Mouse (Mus musculus): Measurements from ENCODE around the gene Isoc2a. TPM values are rescaled to one million over a fixed set of nuclear protein-coding genes. Genes with fewer than 3 reads are reported as not detected.

The Isoc2a gene
- polyA plus RNA-seq, 1 experiment from 2014 or later = 1.5 TPM

DNA sequence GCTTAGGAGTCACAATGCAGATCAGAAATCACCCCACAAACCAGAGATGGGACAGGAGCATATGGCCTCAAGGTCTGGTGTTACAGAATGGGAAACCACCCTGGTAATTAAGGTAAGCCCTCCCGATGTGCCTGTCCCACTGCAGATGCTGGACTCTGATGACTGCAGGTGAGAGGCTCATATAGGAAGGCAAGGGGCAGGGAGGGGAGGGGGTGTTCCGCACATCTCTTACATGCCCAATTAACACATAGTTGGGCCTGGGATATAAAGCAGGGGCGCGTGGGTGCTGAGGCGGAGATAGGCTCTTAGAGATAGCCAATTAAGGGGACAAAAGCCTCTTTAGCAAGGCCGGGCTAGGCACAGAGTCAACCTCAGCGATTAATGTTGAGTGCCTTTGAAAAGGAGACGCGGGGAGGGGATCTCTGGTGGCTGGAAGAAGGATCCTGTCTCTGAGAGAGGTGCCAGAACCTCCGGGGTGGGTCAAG, 29.6 kb downstream of the Isoc2a start, which contains the start of gene Gm36210:
Gene Gm36210 (minus strand): TSS at position 51 of the 485 bp plus-strand sequence.
- Histone ChIP-seq H3K9me3 (ENCODE audit: control insufficient read depth, low read length) (no peaks in the 10 kb centered on the region), H3K27ac (replicated peaks in 1 of 2; ENCODE audit: control insufficient read depth in 1 of 2, insufficient read depth in 1 of 2, low read depth in 2 of 2, low read length in 2 of 2) (no peak within 1 kb of the TSS), H3K4me3 (ENCODE audit: control insufficient read depth in 1 of 2, insufficient read depth in 1 of 2, low read depth in 1 of 2, low read length in 2 of 2) (no peak within 1 kb of the TSS), H3K4me2 (ENCODE audit: low read length) (no peak within 1 kb of the TSS), H3K4me1 (ENCODE audit: control insufficient read depth in 2 of 2, insufficient read depth in 2 of 2, low read length in 2 of 2) (peaks cover 3% of the 10 kb centered on the region in 2 experiments; a peak in 1 of 4 replicates), H3K27me3 (ENCODE audit: control insufficient read depth, insufficient read depth, low read length) (no peaks in the 10 kb centered on the region), H3K9ac (ENCODE audit: low read length) (peak within 1 kb of the TSS; percentile 30; the same call in 1 of the 2 replicates), H3K36me3 (ENCODE audit: control insufficient read depth, insufficient read depth, low read length) (no peaks in the 10 kb centered on the region)
- no peak; the same call in 1 of the 2 replicates for ATAC-seq (ENCODE audit: insufficient number of reproducible peaks, insufficient read depth, low FRiP score, low read depth)
- 27% methylated on average over 10 of the region's 10 CpGs for WGBS

- WGBS = 30% methylated on average over 9 of the region's 9 CpGs
- H3K27me3 ChIP-seq (ENCODE audit: control insufficient read depth, insufficient read depth, low read length) = no peaks in the 10 kb centered on the region
- H3K36me3 ChIP-seq (ENCODE audit: control insufficient read depth, insufficient read depth, low read length) = no peaks in the 10 kb centered on the region
- no peak overlapping the region for H3K4me2 ChIP-seq (ENCODE audit: low read length)
- H3K4me1 ChIP-seq (ENCODE audit: control insufficient read depth in 2 of 2, insufficient read depth in 2 of 2, low read length in 2 of 2) = peaks cover 5 to 10% of the 10 kb centered on the region in 2 experiments; a peak in 3 of 4 replicates
- no peak overlapping the region for H3K9ac ChIP-seq (ENCODE audit: low read length)
- no peaks in the 10 kb centered on the region for H3K9me3 ChIP-seq (ENCODE audit: control insufficient read depth, low read length)
- ATAC-seq (ENCODE audit: insufficient number of reproducible peaks, insufficient read depth, low FRiP score, low read depth) = no peak
- no peak overlapping the region for H3K27ac ChIP-seq (replicated peaks in 1 of 2; ENCODE audit: control insufficient read depth in 1 of 2, insufficient read depth in 1 of 2, low read depth in 2 of 2, low read length in 2 of 2)
- H3K4me3 ChIP-seq (ENCODE audit: control insufficient read depth in 1 of 2, insufficient read depth in 1 of 2, low read depth in 1 of 2, low read length in 2 of 2) = no peak overlapping the region
These were observed 34.6 kb downstream of the Isoc2a start for GRCm38 (mm10) chr7:4911561-4911960.

GRCm38 (mm10) chr7:4912248-4912647, 35.3 kb downstream of the Isoc2a start:
- ATAC-seq (ENCODE audit: insufficient number of reproducible peaks, insufficient read depth, low FRiP score, low read depth) = no peak
- Histone ChIP-seq H3K4me2 (ENCODE audit: low read length) (no peak overlapping the region), H3K4me3 (ENCODE audit: control insufficient read depth in 1 of 2, insufficient read depth in 1 of 2, low read depth in 1 of 2, low read length in 2 of 2) (no peak overlapping the region), H3K9ac (ENCODE audit: low read length) (no peak overlapping the region), H3K9me3 (ENCODE audit: control insufficient read depth, low read length) (no peaks in the 10 kb centered on the region), H3K27ac (replicated peaks in 1 of 2; ENCODE audit: control insufficient read depth in 1 of 2, insufficient read depth in 1 of 2, low read depth in 2 of 2, low read length in 2 of 2) (no peak overlapping the region), H3K27me3 (ENCODE audit: control insufficient read depth, insufficient read depth, low read length) (no peaks in the 10 kb centered on the region), H3K36me3 (ENCODE audit: control insufficient read depth, insufficient read depth, low read length) (peaks cover 3% of the 10 kb centered on the region), H3K4me1 (ENCODE audit: control insufficient read depth in 2 of 2, insufficient read depth in 2 of 2, low read length in 2 of 2) (peaks cover 4 to 13% of the 10 kb centered on the region in 2 experiments; a peak in 3 of 4 replicates)
- whole genome bisulfite sequencing = 48% methylated on average over 5 of the region's 5 CpGs

DNA sequence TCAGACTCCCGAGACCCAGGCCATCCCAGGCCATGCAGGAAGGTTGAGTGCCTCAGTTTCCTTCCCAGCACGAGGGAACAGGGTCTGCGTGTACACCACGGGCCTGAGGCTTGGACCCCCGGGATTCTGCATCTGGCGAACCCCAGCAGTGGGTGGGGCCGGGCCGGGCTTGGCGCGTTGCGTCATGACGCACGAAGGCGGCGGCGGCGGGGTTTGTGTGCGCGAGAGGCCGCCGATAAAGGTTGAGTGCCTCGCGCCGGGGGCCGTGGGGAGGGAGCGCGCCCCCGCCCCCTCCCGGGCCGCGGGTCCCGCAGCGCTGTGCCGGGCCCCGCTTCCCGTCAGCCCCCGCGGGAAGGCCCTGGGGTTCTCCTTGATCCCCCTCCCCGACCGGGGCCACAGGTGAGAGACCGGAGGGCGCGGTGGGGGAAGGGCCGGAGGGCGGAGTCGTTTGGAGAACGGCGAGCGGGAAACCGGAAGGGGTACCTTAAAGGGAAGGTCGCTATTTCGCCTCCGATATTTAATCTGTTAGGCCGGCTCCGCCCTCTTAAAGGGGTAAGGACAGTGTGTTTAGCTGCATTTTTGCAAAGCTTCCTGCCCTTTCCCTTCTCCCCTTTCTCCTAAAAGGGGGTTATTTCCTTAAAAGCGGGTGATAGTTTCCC, 38.2 kb downstream of the Isoc2a start, which contains the start of gene Zfp628:
Gene Zfp628 (plus strand): TSS at position 211 of the 659 bp plus-strand sequence.
- peak; percentile 86 for ATAC-seq (ENCODE audit: insufficient number of reproducible peaks, insufficient read depth, low FRiP score, low read depth)
- H3K4me2 ChIP-seq (ENCODE audit: low read length) = peak within 1 kb of the TSS; percentile 72
- peak within 1 kb of the TSS; percentile 75 to 96 for H3K27ac ChIP-seq (replicated peaks in 1 of 2; ENCODE audit: control insufficient read depth in 1 of 2, insufficient read depth in 1 of 2, low read depth in 2 of 2, low read length in 2 of 2)
- WGBS = 1% methylated on average over 54 of the region's 56 CpGs
- H3K4me1 ChIP-seq (ENCODE audit: control insufficient read depth in 2 of 2, insufficient read depth in 2 of 2, low read length in 2 of 2) = peaks cover 4 to 13% of the 10 kb centered on the region in 2 experiments; a peak in 3 of 4 replicates
- H3K36me3 ChIP-seq (ENCODE audit: control insufficient read depth, insufficient read depth, low read length) = peaks cover 32% of the 10 kb centered on the region
- no peaks in the 10 kb centered on the region for H3K27me3 ChIP-seq (ENCODE audit: control insufficient read depth, insufficient read depth, low read length)
- H3K4me3 ChIP-seq (ENCODE audit: control insufficient read depth in 1 of 2, insufficient read depth in 1 of 2, low read depth in 1 of 2, low read length in 2 of 2) = peak within 1 kb of the TSS; percentile 64 to 70
- H3K9me3 ChIP-seq (ENCODE audit: control insufficient read depth, low read length) = no peaks in the 10 kb centered on the region
- peak within 1 kb of the TSS; percentile 90 for H3K9ac ChIP-seq (ENCODE audit: low read length)

GRCm38 (mm10) chr7:4915669-4916416, 38.9 kb downstream of the Isoc2a start:
- H3K27ac ChIP-seq (replicated peaks in 1 of 2; ENCODE audit: control insufficient read depth in 1 of 2, insufficient read depth in 1 of 2, low read depth in 2 of 2, low read length in 2 of 2) = peak overlapping the region; percentile 68 to 96
- no peaks in the 10 kb centered on the region for H3K9me3 ChIP-seq (ENCODE audit: control insufficient read depth, low read length)
- WGBS = 23% methylated on average over 14 of the region's 14 CpGs
- H3K9ac ChIP-seq (ENCODE audit: low read length) = peak overlapping the region; percentile 90
- H3K4me1 ChIP-seq (ENCODE audit: control insufficient read depth in 2 of 2, insufficient read depth in 2 of 2, low read length in 2 of 2) = peaks cover 4 to 15% of the 10 kb centered on the region in 2 experiments; a peak in 3 of 4 replicates
- ATAC-seq (ENCODE audit: insufficient number of reproducible peaks, insufficient read depth, low FRiP score, low read depth) = 0 out of 2 replicates have a peak, but pooled peaks have one; percentile 5
- peak overlapping the region; percentile 72 for H3K4me2 ChIP-seq (ENCODE audit: low read length)
- peaks cover 39% of the 10 kb centered on the region for H3K36me3 ChIP-seq (ENCODE audit: control insufficient read depth, insufficient read depth, low read length)
- no peaks in the 10 kb centered on the region for H3K27me3 ChIP-seq (ENCODE audit: control insufficient read depth, insufficient read depth, low read length)
- H3K4me3 ChIP-seq (ENCODE audit: control insufficient read depth in 1 of 2, insufficient read depth in 1 of 2, low read depth in 1 of 2, low read length in 2 of 2) = peak overlapping the region; percentile 64 to 70

DNA sequence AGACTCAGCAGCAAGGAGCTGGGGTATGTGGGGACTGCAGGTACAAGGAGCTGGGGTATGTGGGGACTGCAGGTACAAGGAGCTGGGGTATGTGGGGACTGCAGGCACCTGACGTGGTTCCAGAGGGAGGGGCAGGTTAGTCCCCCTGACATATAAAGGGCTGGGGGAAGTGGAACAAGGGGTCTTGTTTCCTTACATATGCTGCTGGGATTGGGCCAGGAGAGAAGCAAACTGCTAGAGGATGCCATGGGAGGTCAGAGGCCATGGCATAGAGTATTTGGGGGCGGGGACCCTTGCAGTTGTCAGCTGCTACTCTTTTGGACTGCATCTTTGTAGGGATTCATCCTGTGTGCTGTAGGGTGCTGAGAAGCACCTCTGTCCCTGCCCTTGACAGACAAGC, 40.5 kb downstream of the Isoc2a start:
- Histone ChIP-seq H3K27me3 (ENCODE audit: control insufficient read depth, insufficient read depth, low read length) (no peaks in the 10 kb centered on the region), H3K27ac (replicated peaks in 1 of 2; ENCODE audit: control insufficient read depth in 1 of 2, insufficient read depth in 1 of 2, low read depth in 2 of 2, low read length in 2 of 2) (no peak overlapping the region), H3K36me3 (ENCODE audit: control insufficient read depth, insufficient read depth, low read length) (peaks cover 40% of the 10 kb centered on the region), H3K4me2 (ENCODE audit: low read length) (no peak overlapping the region), H3K4me1 (ENCODE audit: control insufficient read depth in 2 of 2, insufficient read depth in 2 of 2, low read length in 2 of 2) (peaks cover 14 to 29% of the 10 kb centered on the region in 2 experiments), H3K9ac (ENCODE audit: low read length) (no peak overlapping the region), H3K4me3 (ENCODE audit: control insufficient read depth in 1 of 2, insufficient read depth in 1 of 2, low read depth in 1 of 2, low read length in 2 of 2) (no peak overlapping the region), H3K9me3 (ENCODE audit: control insufficient read depth, low read length) (no peaks in the 10 kb centered on the region)
- ATAC-seq (ENCODE audit: insufficient number of reproducible peaks, insufficient read depth, low FRiP score, low read depth) = no peak
- WGBS = 97% methylated on average over 2 of the region's 2 CpGs

- WGBS = 94% methylated on average over 15 of the region's 15 CpGs
- Histone ChIP-seq H3K9ac (ENCODE audit: low read length) (no peak overlapping the region), H3K9me3 (ENCODE audit: control insufficient read depth, low read length) (no peaks in the 10 kb centered on the region), H3K27ac (replicated peaks in 1 of 2; ENCODE audit: control insufficient read depth in 1 of 2, insufficient read depth in 1 of 2, low read depth in 2 of 2, low read length in 2 of 2) (no peak overlapping the region), H3K4me3 (ENCODE audit: control insufficient read depth in 1 of 2, insufficient read depth in 1 of 2, low read depth in 1 of 2, low read length in 2 of 2) (no peak overlapping the region), H3K4me1 (ENCODE audit: control insufficient read depth in 2 of 2, insufficient read depth in 2 of 2, low read length in 2 of 2) (peaks cover 25 to 40% of the 10 kb centered on the region in 2 experiments), H3K4me2 (ENCODE audit: low read length) (no peak overlapping the region), H3K27me3 (ENCODE audit: control insufficient read depth, insufficient read depth, low read length) (no peaks in the 10 kb centered on the region), H3K36me3 (ENCODE audit: control insufficient read depth, insufficient read depth, low read length) (peaks cover 40% of the 10 kb centered on the region)
- ATAC-seq (ENCODE audit: insufficient number of reproducible peaks, insufficient read depth, low FRiP score, low read depth) = no peak
These were observed 41.7 kb downstream of the Isoc2a start for GRCm38 (mm10) chr7:4918681-4919080.
